Mouse (Mus musculus) C2C12 (cell line): ENCODE results near the gene Il2rb. TPM values are rescaled to one million over a fixed set of nuclear protein-coding genes. Genes with fewer than 3 reads are reported as not detected.

Experiments used
- H3K27me3 ChIP-seq: one replicate; pipeline ENCODE4 v1.6.1; 2011; ENCODE audit not compliant: control insufficient read depth, insufficient read depth, insufficient read length
- H3K36me3 ChIP-seq: one replicate; pipeline ENCODE4 v1.6.1; 2011; ENCODE audit not compliant: control insufficient read depth, insufficient read depth
- H3K4me3 ChIP-seq: one replicate; pipeline ENCODE4 v1.5.1; 2011; ENCODE audit warnings: mild to moderate bottlenecking, control low read depth; ENCODE audit not compliant: poor library complexity, insufficient read depth, severe bottlenecking
- H3K79me2 ChIP-seq: one replicate; pipeline ENCODE4 v1.6.1; 2011; ENCODE audit not compliant: control insufficient read depth, insufficient read depth
- H3K79me3 ChIP-seq: one replicate; pipeline ENCODE4 v1.6.1; 2011; ENCODE audit warnings: low read depth, control low read depth
- H3ac ChIP-seq: one replicate; pipeline ENCODE3; 2011; ENCODE audit warnings: low read depth; ENCODE audit not compliant: control insufficient read depth, insufficient read length
- CEBPB ChIP-seq: IDR thresholded peaks from one replicate; pipeline ENCODE4 v1.6.1; 2011; ENCODE audit warnings: low read depth, mild to moderate bottlenecking, control low read depth, moderate library complexity
- CTCF ChIP-seq: IDR thresholded peaks from one replicate; pipeline ENCODE4 v1.5.1; 2011; ENCODE audit not compliant: control insufficient read depth, insufficient read depth, insufficient read length
- FOSL1 ChIP-seq: IDR thresholded peaks from one replicate; pipeline ENCODE4 v1.8.0; 2011; ENCODE audit warnings: mild to moderate bottlenecking, low read length; ENCODE audit not compliant: poor library complexity, insufficient read depth, severe bottlenecking
- MAX ChIP-seq: IDR thresholded peaks from one replicate; pipeline ENCODE4 v1.6.1; 2011; ENCODE audit warnings: mild to moderate bottlenecking, control low read depth
- MYOD1 ChIP-seq: IDR thresholded peaks from one replicate; pipeline ENCODE4 v1.6.1; 2011; ENCODE audit warnings: low read depth; ENCODE audit not compliant: control insufficient read depth, insufficient read length
- MYOG ChIP-seq: IDR thresholded peaks from one replicate; pipeline ENCODE4 v1.6.1; 2011; ENCODE audit not compliant: control insufficient read depth, insufficient read length; ENCODE audit errors: extremely low read depth
- USF1 ChIP-seq: IDR thresholded peaks from one replicate; pipeline ENCODE4 v1.6.1; 2011; ENCODE audit warnings: low read depth, mild to moderate bottlenecking, control low read depth, moderate library complexity
- polyA plus RNA-seq: library from polyadenylated mRNA; unstranded; fragments of >200 nt; fragmentation: generic; extraction: Trizol; gene quantifications from one replicate; pipeline ENCODE4 v1.2.1, GENCODE M21; 2012; ENCODE audit warnings: missing spikeins

Il2rb gene
- polyA plus RNA-seq, 1 experiment = 0.01 TPM

GRCm38 (mm10) chr15:78509297-78509899 lies 14.3 kb upstream of the Il2rb start:
- Histone ChIP-seq H3K4me3 (no peak overlapping the region), H3K36me3 (no peaks in the 10 kb centered on the region), H3ac (no peak overlapping the region), H3K79me2 (no peaks in the 10 kb centered on the region), H3K27me3 (no peaks in the 10 kb centered on the region), H3K79me3 (no peaks in the 10 kb centered on the region)
- TF ChIP-seq CTCF (no peak), USF1 (peak; percentile 75)

- Histone ChIP-seq H3K79me2 (no peaks in the 10 kb centered on the region), H3K4me3 (no peak overlapping the region), H3K79me3 (no peaks in the 10 kb centered on the region), H3ac (no peak overlapping the region), H3K36me3 (no peaks in the 10 kb centered on the region), H3K27me3 (peaks cover under 1% of the 10 kb centered on the region)
- TF ChIP-seq CTCF (no peak), CEBPB (no peak), MYOG (no peak), FOSL1 (no peak), MAX (no peak), MYOD1 (no peak), USF1 (no peak)
Measured at GRCm38 (mm10) chr15:78508443-78508842, 13.4 kb upstream of the Il2rb start.

GRCm38 (mm10) chr15:78505541-78505940 lies 10.5 kb upstream of the Il2rb start:
- H3K36me3 ChIP-seq = no peaks in the 10 kb centered on the region
- H3K4me3 ChIP-seq = no peak overlapping the region
- H3K27me3 ChIP-seq = peaks cover 22% of the 10 kb centered on the region
- H3K79me3 ChIP-seq = no peaks in the 10 kb centered on the region
- H3ac ChIP-seq = no peak overlapping the region
- TF ChIP-seq MAX = no peak
- no peak for TF ChIP-seq CTCF
- TF ChIP-seq CEBPB = no peak
- TF ChIP-seq FOSL1 = no peak
- TF ChIP-seq MYOD1 = no peak
- no peak for TF ChIP-seq USF1
- TF ChIP-seq MYOG = no peak
- no peaks in the 10 kb centered on the region for H3K79me2 ChIP-seq

GRCm38 (mm10) chr15:78504816-78505215 lies 9.7 kb upstream of the Il2rb start:
- no peak for TF ChIP-seq FOSL1
- TF ChIP-seq CEBPB = no peak
- TF ChIP-seq MAX = no peak
- no peak for TF ChIP-seq USF1
- TF ChIP-seq MYOD1 = no peak
- H3ac ChIP-seq = no peak overlapping the region
- no peaks in the 10 kb centered on the region for H3K79me3 ChIP-seq
- no peak overlapping the region for H3K4me3 ChIP-seq
- no peaks in the 10 kb centered on the region for H3K79me2 ChIP-seq
- no peaks in the 10 kb centered on the region for H3K36me3 ChIP-seq
- peaks cover 28% of the 10 kb centered on the region for H3K27me3 ChIP-seq

- Histone ChIP-seq H3K79me3 (no peaks in the 10 kb centered on the region), H3K4me3 (no peak overlapping the region)
Measured at GRCm38 (mm10) chr15:78504013-78504412, 8.9 kb upstream of the Il2rb start.

More at GRCm38 (mm10) chr15:78504013-78504412, 8.9 kb upstream of the Il2rb start:
- TF ChIP-seq MYOG = no peak
- TF ChIP-seq CTCF = no peak
- TF ChIP-seq FOSL1 = no peak
- no peak for TF ChIP-seq MYOD1
- no peak for TF ChIP-seq USF1
- TF ChIP-seq CEBPB = no peak
- TF ChIP-seq MAX = no peak
- no peaks in the 10 kb centered on the region for H3K36me3 ChIP-seq
- no peak overlapping the region for H3ac ChIP-seq
- no peaks in the 10 kb centered on the region for H3K79me2 ChIP-seq
- peaks cover 32% of the 10 kb centered on the region for H3K27me3 ChIP-seq
